In the genomic region with DNA sequence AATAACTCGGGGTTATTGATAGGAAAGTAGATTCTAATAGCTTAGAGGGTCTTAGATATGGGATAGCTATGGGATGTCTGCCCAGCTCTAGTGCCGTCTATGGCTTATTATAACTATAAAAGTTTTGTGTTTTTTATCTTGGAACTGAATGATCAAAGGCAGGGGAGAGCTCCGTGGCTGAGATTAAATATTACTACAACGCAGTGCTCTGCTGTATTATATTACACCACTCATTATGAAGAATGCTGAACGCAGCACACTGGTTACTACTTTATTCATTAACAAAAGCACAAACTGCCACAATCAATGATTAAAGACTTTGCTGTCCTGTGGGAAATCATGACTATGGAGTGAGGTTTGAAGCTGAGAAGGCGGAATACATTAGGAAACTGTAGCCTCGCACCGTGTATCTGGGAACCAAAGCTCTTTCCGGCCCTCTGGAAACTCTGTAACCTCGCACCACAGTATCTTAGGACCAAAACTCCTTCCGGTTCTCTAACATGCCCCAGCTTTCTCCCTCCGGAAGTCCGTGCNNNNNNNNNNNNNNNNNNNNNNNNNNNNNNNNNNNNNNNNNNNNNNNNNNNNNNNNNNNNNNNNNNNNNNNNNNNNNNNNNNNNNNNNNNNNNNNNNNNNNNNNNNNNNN, we compare ENCODE assay signal across 8 mouse cellular contexts. TPM values are rescaled to one million over a fixed set of nuclear protein-coding genes. Genes with fewer than 3 reads are reported as not detected.
DNase-seq lines count a peak whose midpoint lies in the region; ATAC-seq and TF ChIP-seq lines count a peak whose summit lies in the region.
"Had no signal": no experiment of that assay in that cellular context is flagged by ENCODE, and none has a peak within 500 bp of the region (broad histone marks: within the 10 kb centered on the region; RNA-seq: fewer than 3 reads in every experiment).

No protein-coding gene starts in this region.

- H3K27ac ChIP-seq in liver, postnatal 0 days (ENCODE audit: low read depth): no peak overlapping the region
- H3K27ac ChIP-seq in liver, embryonic 11.5 days (ENCODE audit: low read depth, low read length): no peak overlapping the region
- H3K27ac ChIP-seq in hindbrain, embryonic 16.5 days (ENCODE audit: low read depth, low read length): no peak overlapping the region
- no peak overlapping the region for H3K27ac ChIP-seq in midbrain, postnatal 0 days (ENCODE audit: low read depth, low read length)

- no peak overlapping the region for H3K9ac ChIP-seq in liver, postnatal 0 days (replicated peaks)
- no peak overlapping the region for H3K9ac ChIP-seq in liver, embryonic 11.5 days (ENCODE audit: low read depth, low read length)
- no peak overlapping the region for H3K9ac ChIP-seq in hindbrain, embryonic 16.5 days (ENCODE audit: low read depth, low read length)
- H3K9ac ChIP-seq in midbrain, postnatal 0 days (replicated peaks; ENCODE audit: low read length, poor library complexity, severe bottlenecking): no peak overlapping the region

- H3K4me2 ChIP-seq in liver, postnatal 0 days (ENCODE audit: low read depth, low read length): no peak overlapping the region
- no peak overlapping the region for H3K4me2 ChIP-seq in liver, embryonic 11.5 days
- peak overlapping the region; percentile 29 for H3K4me2 ChIP-seq in hindbrain, embryonic 16.5 days (ENCODE audit: low read length)
- H3K4me2 ChIP-seq in midbrain, postnatal 0 days (ENCODE audit: low read depth, low read length, poor library complexity, severe bottlenecking): no peak overlapping the region

- TF ChIP-seq EP300 in liver, postnatal 0 days (IDR thresholded peaks at IDR 0.05; ENCODE audit: low read depth): no peak

- no peak overlapping the region for H3K4me3 ChIP-seq in liver, postnatal 0 days (ENCODE audit: low read depth, low read length)
- no peak overlapping the region for H3K4me3 ChIP-seq in liver, embryonic 11.5 days (ENCODE audit: low read depth, low read length)
- H3K4me3 ChIP-seq in hindbrain, embryonic 16.5 days (ENCODE audit: low read length): no peak overlapping the region
- H3K4me3 ChIP-seq in midbrain, postnatal 0 days (ENCODE audit: low read depth, low read length): no peak overlapping the region

- no peak for DNase-seq in liver, postnatal 0 days
- DNase-seq in liver, embryonic 11.5 days (ENCODE audit: low spot score): no peak
- DNase-seq in kidney, postnatal 14 days: peak; percentile 48
- no peak for DNase-seq in midbrain, postnatal 0 days (ENCODE audit: low spot score)
- DNase-seq in thymus, postnatal 10 days (ENCODE audit: low spot score in 2 of 2): no peak
- DNase-seq in left cerebral cortex, adult 9 months (ENCODE audit: low spot score in 2 of 2): no peak
- DNase-seq: thymus, postnatal 36 days had no signal

- no peaks in the 10 kb centered on the region for H3K36me3 ChIP-seq in liver, postnatal 0 days (replicated peaks; ENCODE audit: insufficient read depth, low read length)
- no peaks in the 10 kb centered on the region for H3K36me3 ChIP-seq in liver, embryonic 11.5 days (ENCODE audit: control insufficient read depth, insufficient read depth, low read length)
- H3K36me3 ChIP-seq in hindbrain, embryonic 16.5 days (ENCODE audit: control insufficient read depth, insufficient read depth, low read length): no peaks in the 10 kb centered on the region
- no peaks in the 10 kb centered on the region for H3K36me3 ChIP-seq in midbrain, postnatal 0 days (ENCODE audit: insufficient read depth, low read length)

- H3K9me3 ChIP-seq in liver, postnatal 0 days (ENCODE audit: low read length): no peaks in the 10 kb centered on the region
- H3K9me3 ChIP-seq in liver, embryonic 11.5 days (ENCODE audit: control insufficient read depth, low read length): no peaks in the 10 kb centered on the region
- H3K9me3 ChIP-seq in hindbrain, embryonic 16.5 days (ENCODE audit: control insufficient read depth, low read length): no peaks in the 10 kb centered on the region
- no peaks in the 10 kb centered on the region for H3K9me3 ChIP-seq in midbrain, postnatal 0 days (ENCODE audit: low read length)

- 64% methylated on average over 13 of the region's 13 CpGs for WGBS in liver, postnatal 0 days (ENCODE audit: insufficient replicate concordance)
- WGBS in liver, embryonic 11.5 days: 60% methylated on average over 13 of the region's 13 CpGs
- 60% methylated on average over 13 of the region's 13 CpGs for WGBS in hindbrain, embryonic 16.5 days
- 57% methylated on average over 13 of the region's 13 CpGs for WGBS in midbrain, postnatal 0 days

- no peaks in the 10 kb centered on the region for H3K4me1 ChIP-seq in liver, postnatal 0 days (ENCODE audit: insufficient read depth)
- no peaks in the 10 kb centered on the region for H3K4me1 ChIP-seq in liver, embryonic 11.5 days (replicated peaks; ENCODE audit: control insufficient read depth, insufficient read depth, low read length)
- H3K4me1 ChIP-seq in hindbrain, embryonic 16.5 days (ENCODE audit: control insufficient read depth, insufficient read depth, low read depth, low read length): no peaks in the 10 kb centered on the region
- H3K4me1 ChIP-seq in midbrain, postnatal 0 days (ENCODE audit: insufficient read depth, low read length): no peaks in the 10 kb centered on the region

- H3K27me3 ChIP-seq in liver, postnatal 0 days (ENCODE audit: insufficient read depth, low read length): no peaks in the 10 kb centered on the region
- no peaks in the 10 kb centered on the region for H3K27me3 ChIP-seq in liver, embryonic 11.5 days (replicated peaks; ENCODE audit: control insufficient read depth, insufficient read depth, low read length)
- H3K27me3 ChIP-seq in hindbrain, embryonic 16.5 days (replicated peaks; ENCODE audit: control insufficient read depth, insufficient read depth, low read length): no peaks in the 10 kb centered on the region
- no peaks in the 10 kb centered on the region for H3K27me3 ChIP-seq in midbrain, postnatal 0 days (ENCODE audit: insufficient read depth, low read length)

- TF ChIP-seq CTCF in liver, postnatal 0 days (IDR thresholded peaks at IDR 0.05; ENCODE audit: low read depth): no peak
- no peak for TF ChIP-seq CTCF in midbrain, postnatal 0 days (IDR thresholded peaks at IDR 0.05)

- ATAC-seq in liver, postnatal 0 days: peak; percentile 25; the same call in 1 of the 2 replicates
- ATAC-seq in liver, embryonic 11.5 days (replicated peaks; ENCODE audit: low FRiP score): no peak
- ATAC-seq in hindbrain, embryonic 16.5 days: peak; percentile 52
- ATAC-seq in midbrain, postnatal 0 days (ENCODE audit: low FRiP score): peak; percentile 34; the same call in 1 of the 2 replicates

RNA-seq across cellular contexts. Expression of gene Fnbp1l, which starts 27.8 kb away (rescaled TPM):
- 4.0 and 4.4 TPM in 2 replicates for polyA plus RNA-seq in liver, postnatal 0 days (2015; fragmentation: Nextera tagmentation; extraction: Ambion mirVana)
- 16.6 and 17.5 TPM in 2 replicates for polyA plus RNA-seq in liver, embryonic 11.5 days (2014; fragmentation: Nextera tagmentation; extraction: Ambion mirVana)
- 168 and 182 TPM in 2 replicates for polyA plus RNA-seq in hindbrain, embryonic 16.5 days (2015; fragmentation: Nextera tagmentation; extraction: Ambion mirVana)
- total RNA-seq in midbrain, postnatal 0 days (2014; rRNA removed): 135 and 179 TPM in 2 replicates
- 182 and 209 TPM in 2 replicates for polyA plus RNA-seq in midbrain, postnatal 0 days (2015; fragmentation: Nextera tagmentation; extraction: Ambion mirVana)
